In genomic region chr6:71734910-71735599, GRCm38 (mm10) we compare ENCODE assay signal across 11 mouse cellular contexts. TPM values are rescaled to one million over a fixed set of nuclear protein-coding genes. Genes with fewer than 3 reads are reported as not detected.
DNase-seq lines count a peak whose midpoint lies in the region; ATAC-seq and TF ChIP-seq lines count a peak whose summit lies in the region.
"Had no signal": no experiment of that assay in that cellular context is flagged by ENCODE, and none has a peak within 500 bp of the region (broad histone marks: within the 10 kb centered on the region; RNA-seq: fewer than 3 reads in every experiment).

No protein-coding gene starts in this region.

- no peaks in the 10 kb centered on the region for H3K9me3 ChIP-seq in hindbrain, embryonic 13.5 days
- H3K9me3 ChIP-seq in hindbrain, embryonic 11.5 days (ENCODE audit: control insufficient read depth, low read length) = no peaks in the 10 kb centered on the region
- H3K9me3 ChIP-seq in limb, embryonic 14.5 days (ENCODE audit: control insufficient read depth, low read length) = no peaks in the 10 kb centered on the region

- peaks cover 5% of the 10 kb centered on the region; the same call in 1 of the 2 replicates for H3K36me3 ChIP-seq in hindbrain, embryonic 13.5 days
- H3K36me3 ChIP-seq in hindbrain, embryonic 11.5 days (ENCODE audit: control insufficient read depth, insufficient read depth, low read length) = no peaks in the 10 kb centered on the region
- no peaks in the 10 kb centered on the region for H3K36me3 ChIP-seq in limb, embryonic 14.5 days (ENCODE audit: control insufficient read depth, insufficient read depth, low read length)

- 0 out of 2 replicates have a peak overlapping the region, but pooled peaks have one; percentile 6 for H3K27ac ChIP-seq in hindbrain, embryonic 13.5 days
- no peak overlapping the region for H3K27ac ChIP-seq in hindbrain, embryonic 11.5 days (ENCODE audit: low read depth, low read length)
- no peak overlapping the region for H3K27ac ChIP-seq in limb, embryonic 14.5 days (replicated peaks; ENCODE audit: low read depth, low read length)

- no peaks in the 10 kb centered on the region for H3K27me3 ChIP-seq in hindbrain, embryonic 13.5 days
- H3K27me3 ChIP-seq in hindbrain, embryonic 11.5 days (ENCODE audit: control insufficient read depth, insufficient read depth, low read length) = no peaks in the 10 kb centered on the region
- H3K27me3 ChIP-seq in limb, embryonic 14.5 days (ENCODE audit: control insufficient read depth, insufficient read depth, low read length) = no peaks in the 10 kb centered on the region

- H3K4me2 ChIP-seq in hindbrain, embryonic 13.5 days = no peak overlapping the region
- no peak overlapping the region for H3K4me2 ChIP-seq in hindbrain, embryonic 11.5 days (replicated peaks; ENCODE audit: low read depth, low read length)
- no peak overlapping the region for H3K4me2 ChIP-seq in limb, embryonic 14.5 days (replicated peaks; ENCODE audit: low read depth, low read length, severe bottlenecking)

- no peak for TF ChIP-seq POLR2A in limb, embryonic 14.5 days (IDR thresholded peaks at IDR 0.05; ENCODE audit: borderline replicate concordance, extremely low read depth, insufficient read depth, insufficient read length)

- no peak overlapping the region for H3K4me3 ChIP-seq in hindbrain, embryonic 13.5 days
- H3K4me3 ChIP-seq in hindbrain, embryonic 11.5 days (ENCODE audit: low read depth, low read length) = no peak overlapping the region
- H3K4me3 ChIP-seq in limb, embryonic 14.5 days (replicated peaks; ENCODE audit: low read length) = no peak overlapping the region

- ATAC-seq in hindbrain, embryonic 13.5 days (ENCODE audit: low FRiP score) = no peak
- ATAC-seq in hindbrain, embryonic 11.5 days (ENCODE audit: low FRiP score) = no peak
- ATAC-seq in limb, embryonic 14.5 days (ENCODE audit: low FRiP score, low read depth) = peak; percentile 45
- ATAC-seq in erythroblast, adult 5-6 weeks (replicated peaks; ENCODE audit: low FRiP score, poor library complexity, severe bottlenecking) = no peak
- ATAC-seq: inflammation-experienced regulatory T-cells, adult 6 months had no signal

- H3K4me1 ChIP-seq in hindbrain, embryonic 13.5 days (replicated peaks) = peaks cover 40% of the 10 kb centered on the region
- no peaks in the 10 kb centered on the region; the same call in 1 of the 2 replicates for H3K4me1 ChIP-seq in hindbrain, embryonic 11.5 days (replicated peaks; ENCODE audit: control insufficient read depth, insufficient read depth, low read length)
- H3K4me1 ChIP-seq in limb, embryonic 14.5 days (ENCODE audit: control insufficient read depth, insufficient read depth, low read length) = peaks cover 12% of the 10 kb centered on the region

- H3K9ac ChIP-seq in hindbrain, embryonic 13.5 days = no peak overlapping the region
- no peak overlapping the region for H3K9ac ChIP-seq in hindbrain, embryonic 11.5 days (ENCODE audit: low read depth, low read length)
- no peak overlapping the region for H3K9ac ChIP-seq in limb, embryonic 14.5 days (ENCODE audit: low read depth, low read length, severe bottlenecking)

- peak; percentile 22 for DNase-seq in adrenal gland, adult 2 months
- DNase-seq in adrenal gland, postnatal 4 days (ENCODE audit: low spot score in 2 of 2) = no peak
- no peak for DNase-seq in hindbrain, embryonic 11.5 days (ENCODE audit: low spot score)
- peak; percentile 16 for DNase-seq in kidney, adult 11 months
- DNase-seq in limb, embryonic 14.5 days (ENCODE audit: low spot score) = no peak
- no peak for DNase-seq in testis, postnatal 10 days (ENCODE audit: low spot score)
- DNase-seq: gastrocnemius, postnatal 10 days; right cerebral cortex, postnatal 14 days had no signal

- WGBS in hindbrain, embryonic 13.5 days = 45% methylated on average over 4 of the region's 4 CpGs
- 38% methylated on average over 4 of the region's 4 CpGs for WGBS in hindbrain, embryonic 11.5 days
- WGBS in limb, embryonic 14.5 days = 24% methylated on average over 4 of the region's 4 CpGs

RNA-seq across cellular contexts. Expression of gene Reep1, which starts 27.7 kb away (rescaled TPM):
- 1 to 10 TPM; 5.4 to 5.8 TPM for total RNA-seq in adrenal gland, adult 2 months (2021)
- 2.8 and 3.7 TPM in 2 replicates for polyA plus RNA-seq in adrenal gland, adult 2 months (2012; rRNA removed)
- 10 to 100 TPM; 22.3 to 24.4 TPM for total RNA-seq in adrenal gland, postnatal 4 days (2021)
- 247 and 259 TPM in 2 replicates for polyA plus RNA-seq in hindbrain, embryonic 13.5 days (2015; fragmentation: Nextera tagmentation; extraction: Ambion mirVana)
- 75.3 and 87.5 TPM in 2 replicates for polyA plus RNA-seq in hindbrain, embryonic 11.5 days (2014; fragmentation: Nextera tagmentation; extraction: Ambion mirVana)
- polyA plus RNA-seq in limb, embryonic 14.5 days (2012; rRNA removed) = 14.9 and 15.6 TPM in 2 replicates
- 13.0 and 15.2 TPM in 2 replicates for polyA plus RNA-seq in limb, embryonic 14.5 days (2014; fragmentation: Nextera tagmentation; extraction: Ambion mirVana)
- total RNA-seq in erythroblast, adult 5-6 weeks (2015; ENCODE audit: low replicate concordance) = not detected in 2 replicates
- 0.14 TPM in 1 of 2 replicates, not detected in the other for total RNA-seq in erythroblast, adult 5-6 weeks (2017; ENCODE audit: low replicate concordance)

Comparison
In these comparisons a context has a peak if more than half of its experiments do, and no peak if none do; other contexts are left out.
1. DNase-seq: peak in adrenal gland, adult 2 months (single experiment) and kidney, adult 11 months (single experiment); none in adrenal gland, postnatal 4 days (0 of 2), hindbrain, embryonic 11.5 days (single experiment), limb, embryonic 14.5 days (single experiment) and testis, postnatal 10 days (single experiment).